Mouse (Mus musculus) adrenal gland, postnatal 10 days (tissue): Measurements from ENCODE around the gene Slc16a4. TPM values are rescaled to one million over a fixed set of nuclear protein-coding genes. Genes with fewer than 3 reads are reported as not detected.
A peak's percentile ranks its signal among the peaks of the same experiment; 100 is the strongest.

Experiments
- DNase-seq: peaks from one replicate; pipeline ENCODE4 v3.0.0; 2021; ENCODE audit warnings: mixed read lengths
- long read RNA-seq, 2 experiments: library from polyadenylated mRNA; stranded (forward); transcript quantifications; one replicate each; pipeline ENCODE4 v2.0.0; 2021
- total RNA-seq, 2 experiments: library from RNA; stranded (reverse); gene quantifications; 2 replicates each; pipeline ENCODE4 v1.2.3; 2021

Gene Slc16a4
- total RNA-seq = under 1 TPM; 0.60 to 0.73 TPM
- long read RNA-seq, experiment 1, partial matches to known transcripts = 0 of 2 reads
- long read RNA-seq, experiment 1, other reads (novel, unspliced or antisense) = 1 of 2 reads
- long read RNA-seq, experiment 2, partial matches to known transcripts = 0 of 3 reads
- long read RNA-seq, experiment 2, other reads (novel, unspliced or antisense) = 1 of 3 reads

- DNase-seq = peak; percentile 61
Measured at GRCm38 (mm10) chr3:107290764-107291381, at the start of gene Slc16a4. Gene Slc16a4 (plus strand): TSS chr3:107291230.

GRCm38 (mm10) chr3:107241389-107242094 is 49.5 kb upstream of the Slc16a4 start:
- DNase-seq = peak; percentile 40

- no peak for DNase-seq
Measured at GRCm38 (mm10) chr3:107246876-107247275, 44.2 kb upstream of the Slc16a4 start.

GRCm38 (mm10) chr3:107249042-107249441 is 42.0 kb upstream of the Slc16a4 start:
- DNase-seq = no peak

- DNase-seq = no peak
Measured at GRCm38 (mm10) chr3:107250320-107250719, 40.7 kb upstream of the Slc16a4 start.

GRCm38 (mm10) chr3:107252035-107252434 is 39.0 kb upstream of the Slc16a4 start:
- no peak for DNase-seq

- DNase-seq = no peak
Measured at GRCm38 (mm10) chr3:107253925-107254324, 37.1 kb upstream of the Slc16a4 start.

- DNase-seq = no peak
Measured at GRCm38 (mm10) chr3:107255992-107256391, 35.0 kb upstream of the Slc16a4 start.

- no peak for DNase-seq
Measured at GRCm38 (mm10) chr3:107256724-107257123, 34.3 kb upstream of the Slc16a4 start.

- DNase-seq = no peak
Measured at GRCm38 (mm10) chr3:107257924-107258323, 33.1 kb upstream of the Slc16a4 start.

- no peak for DNase-seq
Measured at GRCm38 (mm10) chr3:107260956-107261850, 29.8 kb upstream of the Slc16a4 start.

- peak; percentile 69 for DNase-seq
Measured at GRCm38 (mm10) chr3:107261851-107262165, 29.2 kb upstream of the Slc16a4 start.

GRCm38 (mm10) chr3:107266814-107267345 is 24.1 kb upstream of the Slc16a4 start:
- DNase-seq = no peak

GRCm38 (mm10) chr3:107272433-107272832 is 18.6 kb upstream of the Slc16a4 start:
- DNase-seq = no peak

- peak; percentile 75 for DNase-seq
Measured at GRCm38 (mm10) chr3:107273820-107274219, 17.2 kb upstream of the Slc16a4 start.

GRCm38 (mm10) chr3:107275351-107275750 is 15.7 kb upstream of the Slc16a4 start:
- DNase-seq = no peak

- no peak for DNase-seq
Measured at GRCm38 (mm10) chr3:107275996-107276395, 15.0 kb upstream of the Slc16a4 start.

GRCm38 (mm10) chr3:107276626-107277025 is 14.4 kb upstream of the Slc16a4 start:
- no peak for DNase-seq

GRCm38 (mm10) chr3:107278479-107279269 is 12.4 kb upstream of the Slc16a4 start, which contains the start of gene Lamtor5:
Gene Lamtor5 (plus strand): TSS chr3:107278858.
- DNase-seq = peak; percentile 94

GRCm38 (mm10) chr3:107286123-107286522 is 4.9 kb upstream of the Slc16a4 start:
- no peak for DNase-seq

GRCm38 (mm10) chr3:107287346-107287745 is 3.7 kb upstream of the Slc16a4 start:
- DNase-seq = no peak
